Mouse (Mus musculus) adipocyte (in vitro differentiated cells): Measurements from ENCODE around the gene Lamb3.
"Not testable (repeated sequence)": the region's sequence is repeated elsewhere in the genome, so short reads cannot be mapped to it uniquely, and the experiment has no call there.

ENCODE experiments used
- DNase-seq: peaks from one replicate; pipeline ENCODE4 v3.0.0-alpha.2; 2016; ENCODE audit warnings: low spot score

Gene Lamb3

GRCm38 (mm10) chr1:193250026-193250425, 42.5 kb downstream of the Lamb3 start:
- DNase-seq: no peak

GRCm38 (mm10) chr1:193251386-193251785, 43.9 kb downstream of the Lamb3 start:
- no peak for DNase-seq

GRCm38 (mm10) chr1:193252616-193253015, 45.1 kb downstream of the Lamb3 start:
- no peak for DNase-seq

GRCm38 (mm10) chr1:193253895-193254294, 46.4 kb downstream of the Lamb3 start:
- not testable (repeated sequence) for DNase-seq

- DNase-seq: no peak
These were observed 47.5 kb downstream of the Lamb3 start for GRCm38 (mm10) chr1:193255032-193255431.

GRCm38 (mm10) chr1:193255488-193256288, 48.2 kb downstream of the Lamb3 start:
- peak; percentile 92 for DNase-seq

- DNase-seq: no peak
These were observed 48.7 kb downstream of the Lamb3 start for GRCm38 (mm10) chr1:193256289-193256577.

- DNase-seq: peak; percentile 43
These were observed 49.2 kb downstream of the Lamb3 start for GRCm38 (mm10) chr1:193256621-193257098.

- DNase-seq: no peak
These were observed 52.1 kb downstream of the Lamb3 start for GRCm38 (mm10) chr1:193259559-193259958.

- DNase-seq: peak; percentile 96
These were observed 54.5 kb downstream of the Lamb3 start for GRCm38 (mm10) chr1:193261897-193262548.

GRCm38 (mm10) chr1:193263026-193263907, 55.8 kb downstream of the Lamb3 start:
- peak; percentile 81 for DNase-seq

GRCm38 (mm10) chr1:193263955-193264598, 56.6 kb downstream of the Lamb3 start, which contains the start of gene Hsd11b1:
Hsd11b1 (minus strand) TSS chr1:193264075.
- DNase-seq: no peak

- DNase-seq: no peak
These were observed 58.2 kb downstream of the Lamb3 start for GRCm38 (mm10) chr1:193265734-193266133.

- DNase-seq: peak; percentile 76
These were observed 63.7 kb downstream of the Lamb3 start for GRCm38 (mm10) chr1:193270965-193271763.

GRCm38 (mm10) chr1:193272137-193272915, 64.8 kb downstream of the Lamb3 start:
- DNase-seq: peak; percentile 23

- DNase-seq: peak; percentile 71
These were observed 65.6 kb downstream of the Lamb3 start, which contains the start of gene G0s2 for GRCm38 (mm10) chr1:193272916-193273601. G0s2 (minus strand) TSS chr1:193273217.

- peak; percentile 54 for DNase-seq
These were observed 67.0 kb downstream of the Lamb3 start for GRCm38 (mm10) chr1:193274407-193275071.

- DNase-seq: peak; percentile 91
These were observed 71.0 kb downstream of the Lamb3 start for GRCm38 (mm10) chr1:193278414-193279045.
